Mouse (Mus musculus) liver, embryonic 14.5 days (tissue): ENCODE data around the gene Timp4.

Source experiments
- CTCF ChIP-seq: IDR thresholded peaks from 2 replicates; pipeline ENCODE4 v1.5.1; 2016; ENCODE audit warnings: antibody characterized with exemption, low read depth, control low read depth
- EP300 ChIP-seq: IDR thresholded peaks from 2 replicates; pipeline ENCODE4 v1.6.1; 2016; ENCODE audit warnings: antibody characterized with exemption, low read depth

- TF ChIP-seq CTCF (no peak), EP300 (no peak)
Observed at GRCm38 (mm10) chr6:115221215-115221641, 30.8 kb downstream of the Timp4 start.
